Mouse (Mus musculus) CH12.LX (cell line): ENCODE measurements around the gene Mief2. TPM values are rescaled to one million over a fixed set of nuclear protein-coding genes. Genes with fewer than 3 reads are reported as not detected.
A peak's percentile ranks its signal among the peaks of the same experiment; 100 is the strongest.

Source experiments
- DNase-seq: peaks from one replicate; pipeline ENCODE4 v3.0.0-alpha.2; 2013; ENCODE audit errors: extremely low read depth
- H3K27ac ChIP-seq: 2 replicates; pipeline ENCODE4 v1.5.1; 2012; ENCODE audit warnings: low read depth, mild to moderate bottlenecking, control low read depth, moderate library complexity; ENCODE audit not compliant: insufficient read depth
- H3K27me3 ChIP-seq: replicated peaks from 2 replicates; pipeline ENCODE3; 2012; ENCODE audit warnings: inconsistent platforms
- H3K36me3 ChIP-seq, 2 experiments: replicated peaks in 1 of 2; 2 replicates each; pipeline versions ENCODE3 to v1.6.1; 2012; ENCODE audit warnings: inconsistent platforms in 1 of 2, low read length in 1 of 2, mild to moderate bottlenecking in 1 of 2, mixed read lengths in 1 of 2, moderate library complexity in 1 of 2; ENCODE audit not compliant: control insufficient read depth in 1 of 2, insufficient read depth in 1 of 2
- H3K4me1 ChIP-seq, 2 experiments: 2 replicates each; pipeline ENCODE4 v1.6.1; 2012; ENCODE audit warnings: inconsistent platforms in 1 of 2, moderate library complexity in 1 of 2; ENCODE audit not compliant: insufficient read depth in 2 of 2, control insufficient read depth in 1 of 2
- H3K4me2 ChIP-seq: 2 replicates; pipeline ENCODE4 v1.6.1; 2012; ENCODE audit warnings: low read depth, mild to moderate bottlenecking, control low read depth; ENCODE audit not compliant: poor library complexity, insufficient read depth, severe bottlenecking
- H3K4me3 ChIP-seq, 3 experiments: fragments of 150-350 bp in 1 of 3; sonication (generic) in 1 of 3; replicated peaks in 1 of 3; 2 replicates each; pipeline versions ENCODE3 to v1.5.1; 2011 to 2012; ENCODE audit warnings: low read depth in 2 of 3, low read length in 2 of 3, mild to moderate bottlenecking in 2 of 3, moderate library complexity in 2 of 3, control low read depth in 1 of 3, improper control_type of control experiment in 1 of 3, inconsistent platforms in 1 of 3, mixed read lengths in 1 of 3; ENCODE audit not compliant: poor library complexity in 1 of 3
- H3K79me2 ChIP-seq: replicated peaks from 2 replicates; pipeline ENCODE4 v1.6.1; 2012; ENCODE audit warnings: mild to moderate bottlenecking, moderate library complexity; ENCODE audit not compliant: control insufficient read depth, poor library complexity, insufficient read depth, severe bottlenecking; ENCODE audit errors: extremely low read depth
- H3K9ac ChIP-seq: 2 replicates; pipeline ENCODE4 v1.6.1; 2012; ENCODE audit warnings: low read depth, mild to moderate bottlenecking, control low read depth, moderate library complexity; ENCODE audit not compliant: insufficient read depth
- H3K9me3 ChIP-seq: replicated peaks from 2 replicates; pipeline ENCODE3; 2012; ENCODE audit warnings: low read length, inconsistent platforms, mixed read lengths
- BHLHE40 ChIP-seq: IDR thresholded peaks from 2 replicates; pipeline ENCODE4 v1.6.1; 2011; ENCODE audit warnings: mild to moderate bottlenecking, low read depth, low read length, improper control_type of control experiment
- CTCF ChIP-seq, 2 experiments: IDR thresholded peaks in 1 of 2; conservative IDR thresholded peaks in 1 of 2; 2 replicates each; pipeline ENCODE4 v1.5.1; 2011 to 2012; ENCODE audit warnings: low read depth in 2 of 2, low read length in 2 of 2, improper control_type of control experiment in 1 of 2, inconsistent platforms in 1 of 2, mild to moderate bottlenecking in 1 of 2, moderate library complexity in 1 of 2
- ELF1 ChIP-seq: IDR thresholded peaks from 2 replicates; pipeline ENCODE4 v1.6.1; 2014; ENCODE audit warnings: low read depth, mild to moderate bottlenecking, inconsistent platforms, low read length, improper control_type of control experiment
- EP300 ChIP-seq: IDR thresholded peaks from 2 replicates; pipeline ENCODE4 v1.6.1; 2011; ENCODE audit warnings: low read length, improper control_type of control experiment
- IRF4 ChIP-seq: IDR thresholded peaks from 2 replicates; pipeline ENCODE4 v1.6.1; 2014; ENCODE audit warnings: low read depth, mild to moderate bottlenecking, inconsistent platforms, low read length, improper control_type of control experiment
- KAT2A ChIP-seq: IDR thresholded peaks from 2 replicates; pipeline ENCODE4 v1.6.1; 2012; ENCODE audit warnings: low read length, improper control_type of control experiment, inconsistent platforms; ENCODE audit not compliant: insufficient replicate concordance
- MAX ChIP-seq: IDR thresholded peaks from 2 replicates; pipeline ENCODE4 v1.6.1; 2011; ENCODE audit warnings: low read length, improper control_type of control experiment
- MAZ ChIP-seq: IDR thresholded peaks from 2 replicates; pipeline ENCODE4 v1.6.1; 2012; ENCODE audit warnings: low read depth, mild to moderate bottlenecking, inconsistent platforms, low read length, improper control_type of control experiment, moderate library complexity
- MXI1 ChIP-seq: IDR thresholded peaks from 2 replicates; pipeline ENCODE4 v1.6.1; 2011; ENCODE audit warnings: mild to moderate bottlenecking, low read depth, low read length, improper control_type of control experiment
- MYC ChIP-seq: IDR thresholded peaks from 2 replicates; pipeline ENCODE4 v1.6.1; 2011; ENCODE audit warnings: low read depth, mild to moderate bottlenecking, improper control_type of control experiment, low read length
- NELFE ChIP-seq: IDR thresholded peaks from 2 replicates; pipeline ENCODE4 v1.6.1; 2011; ENCODE audit warnings: low read depth, low read length, improper control_type of control experiment
- NRF1 ChIP-seq: IDR thresholded peaks from 2 replicates; pipeline ENCODE4 v1.6.1; 2014; ENCODE audit warnings: low read depth, mild to moderate bottlenecking, inconsistent platforms, low read length, improper control_type of control experiment, moderate library complexity
- PAX5 ChIP-seq: IDR thresholded peaks from 2 replicates; pipeline ENCODE4 v1.6.1; 2012; ENCODE audit warnings: low read length, inconsistent platforms, mixed read lengths
- POLR2A ChIP-seq: IDR thresholded peaks from 2 replicates; pipeline ENCODE4 v1.6.1; 2011; ENCODE audit warnings: low read depth, mild to moderate bottlenecking, improper control_type of control experiment, low read length
- POLR2AphosphoS2 ChIP-seq: IDR thresholded peaks from 2 replicates; pipeline ENCODE4 v1.6.1; 2011; ENCODE audit warnings: low read depth, low read length, improper control_type of control experiment
- RAD21 ChIP-seq: IDR thresholded peaks from 2 replicates; pipeline ENCODE4 v1.6.1; 2011; ENCODE audit warnings: low read depth, mild to moderate bottlenecking, low read length, improper control_type of control experiment, moderate library complexity
- SIN3A ChIP-seq: IDR thresholded peaks from 2 replicates; pipeline ENCODE4 v1.6.1; 2012; ENCODE audit warnings: low read length, improper control_type of control experiment, inconsistent platforms
- SMC3 ChIP-seq: IDR thresholded peaks from 2 replicates; pipeline ENCODE4 v1.6.1; 2011; ENCODE audit warnings: low read depth, low read length, improper control_type of control experiment
- ZC3H11A ChIP-seq: IDR thresholded peaks from 2 replicates; pipeline ENCODE4 v1.6.1; 2012; ENCODE audit warnings: low read depth, mild to moderate bottlenecking, inconsistent platforms, low read length, improper control_type of control experiment
- ZMIZ1 ChIP-seq: IDR thresholded peaks from 2 replicates; pipeline ENCODE4 v1.6.1; 2012; ENCODE audit warnings: low read depth, mild to moderate bottlenecking, inconsistent platforms, low read length, improper control_type of control experiment
- dilution Hi-C: fragments of 300-500 bp; cut with MboI; formaldehyde crosslinking; loops from 2 replicates; pipeline ENCODE4 v1.14.3; 2020; ENCODE audit warnings: low sequenced_read_pairs; ENCODE audit not compliant: extremely low pct_unique_long_range_greater_than_20kb, extremely low pct_ligation_motif_present
- in situ Hi-C: fragments of 300-500 bp; cut with MboI; formaldehyde crosslinking; loops from 3 replicates; pipeline ENCODE4 v1.14.3; 2019; ENCODE audit warnings: low sequenced_read_pairs, low pct_ligation_motif_present, low pct_unique_long_range_greater_than_20kb, mixed read lengths
- polyA plus RNA-seq: library from polyadenylated mRNA; unstranded; fragments of >175 nt; gene quantifications from 2 replicates; pipeline ENCODE4 v1.2.1, GENCODE M21; 2012; ENCODE audit warnings: low read depth; ENCODE audit not compliant: insufficient read length
- total RNA-seq, 2 experiments: library from RNA; depleted of rRNA; stranded (reverse); fragments of 300-350 nt in 1 of 2; fragments of >200 nt in 1 of 2; gene quantifications; 2 replicates each; pipeline ENCODE4 v1.2.3; 2012 to 2014

Gene Mief2
- total and polyA plus RNA-seq, 3 experiments: 6.8 to 12.7 (median 10.9) TPM

DNA sequence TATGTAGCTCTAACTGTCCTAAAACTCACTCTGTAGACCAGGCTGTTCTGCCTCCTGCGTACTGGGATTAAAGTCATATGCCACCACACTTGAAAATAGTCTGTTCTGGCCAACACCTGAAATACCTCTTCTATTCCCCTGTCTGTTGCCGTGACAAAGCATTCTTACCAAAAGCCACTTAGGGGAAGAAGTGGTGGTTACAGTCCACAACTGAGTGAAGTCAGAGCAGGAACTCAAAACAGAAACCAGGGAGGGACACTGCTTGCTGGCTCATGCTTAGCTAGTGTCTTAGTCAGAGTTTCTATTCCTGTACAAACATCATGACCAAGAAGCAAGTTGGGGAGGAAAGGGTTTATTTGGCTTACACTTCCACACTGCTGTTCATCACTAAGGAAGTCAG lies 41.1 kb downstream of the Mief2 start (continued):
- TF ChIP-seq PAX5 (no peak), MAX (peak; percentile 40; the same call in 1 of the 2 replicates), BHLHE40 (peak; percentile 69), ZC3H11A (no peak), SIN3A (peak; percentile 93), KAT2A (no peak), POLR2A (no peak), IRF4 (peak; percentile 76)

DNA sequence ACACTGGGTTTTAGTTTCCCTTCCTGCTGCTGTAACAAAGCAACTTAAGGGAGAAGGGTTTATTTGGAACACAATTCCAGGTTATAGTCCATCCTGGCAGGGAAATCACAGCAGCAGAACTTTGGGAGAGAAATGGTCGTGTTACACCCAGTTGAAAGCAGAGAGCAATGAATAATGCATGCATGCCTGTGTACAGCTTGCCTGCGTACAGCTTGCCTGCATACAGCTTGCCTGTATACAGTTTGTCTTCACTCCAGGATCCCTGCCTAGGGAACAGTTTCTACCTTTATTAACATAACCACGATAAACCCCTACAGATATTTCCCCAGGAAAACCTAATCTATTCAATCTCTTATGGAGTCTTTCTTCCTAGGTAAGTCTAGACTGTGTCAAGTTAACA lies 42.6 kb downstream of the Mief2 start:
- H3K27ac ChIP-seq: peak overlapping the region; percentile 78
- peak overlapping the region in 1 of 3 experiments; percentile 39 for H3K4me3 ChIP-seq
- TF ChIP-seq MXI1: no peak
- TF ChIP-seq POLR2AphosphoS2: no peak
- TF ChIP-seq NELFE: no peak
- no peak for TF ChIP-seq NRF1
- no peak for TF ChIP-seq EP300
- TF ChIP-seq ELF1: no peak
- no peak for TF ChIP-seq SMC3
- no peak for TF ChIP-seq MAZ
- no peak for TF ChIP-seq KAT2A
- TF ChIP-seq ZMIZ1: no peak
- no peaks in the 10 kb centered on the region for H3K27me3 ChIP-seq
- H3K9me3 ChIP-seq: no peaks in the 10 kb centered on the region
- peak overlapping the region; percentile 37; the same call in 1 of the 2 replicates for H3K4me2 ChIP-seq
- peaks cover 14 to 65% of the 10 kb centered on the region in 2 experiments for H3K4me1 ChIP-seq
- in situ Hi-C loops: no loop called here
- H3K79me2 ChIP-seq: peaks cover 81% of the 10 kb centered on the region
- DNase-seq: no peak
- peaks cover 3 to 22% of the 10 kb centered on the region in 2 experiments for H3K36me3 ChIP-seq
- H3K9ac ChIP-seq: peak overlapping the region; percentile 49; the same call in 1 of the 2 replicates
- dilution Hi-C loops: no loop called here

GRCm38 (mm10) chr11:60772161-60772560 lies 44.0 kb downstream of the Mief2 start:
- no peak for DNase-seq
- in situ Hi-C loops (no loop called here), dilution Hi-C loops (no loop called here)
- Histone ChIP-seq H3K27me3 (no peaks in the 10 kb centered on the region), H3K27ac (no peak overlapping the region), H3K9ac (no peak overlapping the region), H3K36me3 (peaks cover 0 to 11% of the 10 kb centered on the region in 2 experiments), H3K79me2 (peaks cover 81% of the 10 kb centered on the region), H3K4me1 (peaks cover 14 to 65% of the 10 kb centered on the region in 2 experiments), H3K4me3 (no peak overlapping the region), H3K9me3 (no peaks in the 10 kb centered on the region), H3K4me2 (no peak overlapping the region)
- TF ChIP-seq ZMIZ1: no peak
- TF ChIP-seq KAT2A: no peak
- peak; percentile 26 for TF ChIP-seq RAD21
- TF ChIP-seq MYC: 0 out of 2 replicates have a peak, but pooled peaks have one; percentile 59
- TF ChIP-seq CTCF (conservative IDR thresholded peaks at IDR 0.05 in 1 of 2, IDR thresholded peaks at IDR 0.05 in 1 of 2; ENCODE audit: low read depth in 2 of 2, low read length in 2 of 2): peak in 1 of 2 experiments; percentile 48; a peak in 2 of 4 replicates
